Mouse (Mus musculus) stomach, postnatal 0 days (tissue): ENCODE results near the gene Dph6. TPM values are rescaled to one million over a fixed set of nuclear protein-coding genes. Genes with fewer than 3 reads are reported as not detected.

Experiments
- ATAC-seq: fragments of 200-750 bp; cut with Nextera tagmentation; 2 replicates; pipeline ENCODE4 v1.8.0; 2017; ENCODE audit not compliant: low FRiP score, low TSS enrichment
- DNase-seq: peaks from one replicate; pipeline ENCODE4 v3.0.0-alpha.2; 2016; ENCODE audit warnings: low spot score
- H3K27ac ChIP-seq: fragments of 300-500 bp; sonication (generic); replicated peaks from 2 replicates; pipeline ENCODE4 v1.5.1; 2014; ENCODE audit warnings: mild to moderate bottlenecking, control low read depth
- H3K27me3 ChIP-seq: fragments of 300-500 bp; sonication (generic); 2 replicates; pipeline ENCODE4 v1.6.1; 2014; ENCODE audit warnings: low read length; ENCODE audit not compliant: control insufficient read depth, insufficient read depth
- H3K36me3 ChIP-seq: fragments of 300-500 bp; sonication (generic); 2 replicates; pipeline ENCODE4 v1.6.1; 2014; ENCODE audit warnings: low read length, mixed read lengths; ENCODE audit not compliant: control insufficient read depth, insufficient read depth
- H3K4me1 ChIP-seq: fragments of 300-500 bp; sonication (generic); replicated peaks from 2 replicates; pipeline ENCODE4 v1.6.1; 2014; ENCODE audit warnings: antibody characterized with exemption; ENCODE audit not compliant: control insufficient read depth, insufficient read depth
- H3K4me2 ChIP-seq: fragments of 300-500 bp; sonication (generic); replicated peaks from 2 replicates; pipeline ENCODE4 v1.6.1; 2014; ENCODE audit warnings: low read depth, mild to moderate bottlenecking, control low read depth, moderate library complexity
- H3K4me3 ChIP-seq: fragments of 300-500 bp; sonication (generic); 2 replicates; pipeline ENCODE4 v1.5.1; 2014; ENCODE audit warnings: low read depth, low read length, control low read depth
- H3K9ac ChIP-seq: fragments of 300-500 bp; sonication (generic); 2 replicates; pipeline ENCODE4 v1.6.1; 2014; ENCODE audit warnings: mild to moderate bottlenecking, low read length, control low read depth, mixed read lengths
- H3K9me3 ChIP-seq: fragments of 300-500 bp; sonication (generic); 2 replicates; pipeline ENCODE4 v1.6.1; 2016; ENCODE audit warnings: low read length; ENCODE audit not compliant: control insufficient read depth
- CTCF ChIP-seq: IDR thresholded peaks from 2 replicates; pipeline ENCODE4 v1.5.1; 2016; ENCODE audit warnings: antibody characterized with exemption, low read depth, mild to moderate bottlenecking, moderate library complexity
- EP300 ChIP-seq: optimal IDR thresholded peaks from 2 replicates; pipeline ENCODE3; 2016; ENCODE audit warnings: antibody characterized with exemption
- WGBS: fragments of 180-500 bp; shearing (Covaris S2); extraction: QIAGEN DNeasy Blood & Tissue Kit; methylation state at CpG from one replicate; pipeline ENCODE4 v1.1.7; 2014; 5-methylcytosine and 5-hydroxymethylcytosine counted together
- polyA plus RNA-seq: library from polyadenylated mRNA; unstranded; fragments of >200 nt; fragmentation: Nextera tagmentation; extraction: Ambion mirVana; gene quantifications from 2 replicates; pipeline ENCODE4 v1.2.1, GENCODE M21; 2015

The Dph6 gene
- polyA plus RNA-seq, 1 experiment from 2014 or later = 13.4 TPM

GRCm38 (mm10) chr2:114593393-114593792 is 61.4 kb downstream of the Dph6 start:
- TF ChIP-seq CTCF = no peak
- no peak for TF ChIP-seq EP300
- 96% methylated on average over 5 of the region's 5 CpGs for WGBS
- no peak for ATAC-seq

GRCm38 (mm10) chr2:114580714-114581113 is 74.0 kb downstream of the Dph6 start:
- WGBS = 58% methylated on average over 2 of the region's 2 CpGs
- no peak for ATAC-seq
- no peaks in the 10 kb centered on the region for H3K4me1 ChIP-seq
- no peaks in the 10 kb centered on the region for H3K9me3 ChIP-seq
- H3K27me3 ChIP-seq = no peaks in the 10 kb centered on the region
- no peak overlapping the region for H3K9ac ChIP-seq
- no peak overlapping the region for H3K27ac ChIP-seq
- no peak for DNase-seq
- TF ChIP-seq EP300 = no peak
- TF ChIP-seq CTCF = no peak
- H3K4me2 ChIP-seq = no peak overlapping the region
- H3K4me3 ChIP-seq = no peak overlapping the region
- H3K36me3 ChIP-seq = no peaks in the 10 kb centered on the region

More at GRCm38 (mm10) chr2:114593393-114593792, 61.4 kb downstream of the Dph6 start:
- Histone ChIP-seq H3K9me3 (no peaks in the 10 kb centered on the region), H3K4me2 (no peak overlapping the region), H3K9ac (no peak overlapping the region), H3K27ac (no peak overlapping the region), H3K4me1 (no peaks in the 10 kb centered on the region), H3K4me3 (no peak overlapping the region), H3K36me3 (no peaks in the 10 kb centered on the region), H3K27me3 (no peaks in the 10 kb centered on the region)
- DNase-seq = no peak

GRCm38 (mm10) chr2:114543000-114543622 is 111.7 kb downstream of the Dph6 start:
- no peak for TF ChIP-seq EP300
- TF ChIP-seq CTCF = no peak
- no peaks in the 10 kb centered on the region for H3K27me3 ChIP-seq
- 93% methylated on average over 2 of the region's 2 CpGs for WGBS
- H3K27ac ChIP-seq = no peak overlapping the region
- no peak overlapping the region for H3K9ac ChIP-seq
- H3K36me3 ChIP-seq = no peaks in the 10 kb centered on the region
- no peak overlapping the region for H3K4me3 ChIP-seq
- DNase-seq (no peak), ATAC-seq (no peak)
- H3K9me3 ChIP-seq = no peaks in the 10 kb centered on the region
- no peaks in the 10 kb centered on the region for H3K4me1 ChIP-seq
- H3K4me2 ChIP-seq = no peak overlapping the region

- H3K36me3 ChIP-seq = no peaks in the 10 kb centered on the region
- TF ChIP-seq CTCF (no peak), EP300 (no peak)
- no peak overlapping the region for H3K27ac ChIP-seq
- no peak overlapping the region for H3K4me2 ChIP-seq
- H3K9ac ChIP-seq = no peak overlapping the region
- H3K4me3 ChIP-seq = no peak overlapping the region
- ATAC-seq (no peak), DNase-seq (no peak)
- no peaks in the 10 kb centered on the region for H3K4me1 ChIP-seq
- 83% methylated on average over 2 of the region's 2 CpGs for WGBS
- H3K27me3 ChIP-seq = no peaks in the 10 kb centered on the region
- no peaks in the 10 kb centered on the region for H3K9me3 ChIP-seq
Measured at GRCm38 (mm10) chr2:114542325-114542724, 112.4 kb downstream of the Dph6 start.

- no peak for TF ChIP-seq CTCF
- no peak for TF ChIP-seq EP300
- DNase-seq = no peak
- no peak for ATAC-seq
- Histone ChIP-seq H3K27ac (no peak overlapping the region), H3K4me2 (no peak overlapping the region), H3K36me3 (no peaks in the 10 kb centered on the region), H3K9ac (no peak overlapping the region), H3K4me1 (no peaks in the 10 kb centered on the region), H3K9me3 (no peaks in the 10 kb centered on the region), H3K4me3 (no peak overlapping the region), H3K27me3 (no peaks in the 10 kb centered on the region)
- WGBS = 85% methylated on average over 6 of the region's 6 CpGs
Measured at GRCm38 (mm10) chr2:114540416-114540815, 114.3 kb downstream of the Dph6 start.

GRCm38 (mm10) chr2:114536032-114536431 is 118.7 kb downstream of the Dph6 start:
- Histone ChIP-seq H3K27ac (no peak overlapping the region), H3K9ac (no peak overlapping the region), H3K4me3 (no peak overlapping the region), H3K4me1 (no peaks in the 10 kb centered on the region), H3K36me3 (no peaks in the 10 kb centered on the region), H3K9me3 (no peaks in the 10 kb centered on the region), H3K4me2 (no peak overlapping the region), H3K27me3 (no peaks in the 10 kb centered on the region)
- no peak for TF ChIP-seq EP300
- TF ChIP-seq CTCF = no peak
- no peak for ATAC-seq
- 45% methylated on average over 1 of the region's 1 CpGs for WGBS
- DNase-seq = no peak
